Mouse (Mus musculus): ENCODE measurements around the gene Kcnc3.

Kcnc3 gene

GRCm38 (mm10) chr7:44596996-44597538 is 6.6 kb downstream of the Kcnc3 start:
- DNase-seq (ENCODE audit: low spot score) = no peak

DNA sequence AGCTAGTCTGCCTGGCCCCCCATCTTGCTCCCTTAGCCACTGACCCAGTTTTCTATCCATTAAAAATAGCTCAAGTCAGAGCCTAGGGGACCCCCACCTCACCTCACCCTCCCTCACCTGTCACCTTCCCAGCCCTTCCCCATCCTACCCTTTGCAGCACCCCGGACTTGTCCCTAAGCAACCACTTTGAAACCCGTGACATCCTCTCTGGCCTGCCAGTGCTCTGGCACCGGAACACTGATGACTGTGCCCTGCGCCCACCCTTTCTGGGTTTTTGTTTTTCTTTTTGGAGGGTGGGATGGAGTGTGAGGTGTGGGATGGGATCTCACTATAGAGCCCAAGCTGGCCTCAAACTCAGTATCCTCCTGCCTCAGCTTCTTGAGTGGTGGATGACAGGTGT is 7.2 kb downstream of the Kcnc3 start:
- DNase-seq (ENCODE audit: low spot score) = no peak

GRCm38 (mm10) chr7:44598336-44598735 is 7.9 kb downstream of the Kcnc3 start:
- DNase-seq (ENCODE audit: low spot score) = no peak

DNA sequence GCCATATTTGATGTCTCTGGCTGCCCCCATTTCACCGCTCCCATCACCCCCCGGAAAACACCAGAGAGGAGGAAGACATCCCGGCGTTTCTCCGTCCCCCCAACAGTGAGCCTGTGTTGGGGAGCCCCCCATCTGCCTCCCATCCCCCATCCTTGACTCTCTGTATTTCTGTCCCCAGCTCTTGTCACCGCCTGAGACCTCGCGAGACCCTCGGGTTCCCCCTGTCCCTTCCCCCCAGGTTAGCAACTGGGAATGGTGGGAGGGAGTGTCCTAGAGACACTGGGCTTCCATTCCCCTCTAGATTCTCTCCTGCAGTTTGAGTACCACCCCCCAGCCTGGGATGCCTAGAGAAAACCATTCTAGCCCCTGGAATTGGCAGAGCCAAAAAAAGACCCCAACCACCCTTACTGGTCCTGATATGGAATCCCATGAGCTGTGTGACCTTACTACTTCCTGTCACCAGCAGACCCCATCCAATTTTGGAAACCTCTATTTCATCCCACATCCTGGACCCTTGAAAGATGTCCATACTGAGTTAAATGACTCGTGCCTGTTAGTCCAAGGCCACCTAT is 10.3 kb downstream of the Kcnc3 start:
- DNase-seq (ENCODE audit: low spot score) = no peak

DNA sequence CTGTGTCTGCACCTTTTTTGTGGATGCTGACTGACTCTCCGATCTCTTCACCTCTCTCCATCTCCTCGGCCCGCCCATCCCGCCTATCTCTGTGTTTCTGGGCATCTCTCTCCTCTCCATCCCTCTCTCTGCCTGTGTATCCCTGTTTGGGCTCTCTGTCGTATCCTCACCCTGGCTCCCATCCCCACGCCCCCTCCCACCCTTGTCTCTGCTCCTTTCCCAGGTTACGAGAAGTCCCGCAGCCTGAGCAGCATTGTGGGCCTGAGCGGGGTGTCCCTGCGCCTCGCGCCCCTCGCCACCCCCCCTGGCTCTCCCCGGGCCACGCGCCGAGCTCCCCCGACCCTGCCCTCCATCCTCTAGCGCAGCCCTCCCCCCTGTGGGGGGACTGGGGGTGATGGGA is 11.2 kb downstream of the Kcnc3 start:
- DNase-seq (ENCODE audit: low spot score) = no peak

DNA sequence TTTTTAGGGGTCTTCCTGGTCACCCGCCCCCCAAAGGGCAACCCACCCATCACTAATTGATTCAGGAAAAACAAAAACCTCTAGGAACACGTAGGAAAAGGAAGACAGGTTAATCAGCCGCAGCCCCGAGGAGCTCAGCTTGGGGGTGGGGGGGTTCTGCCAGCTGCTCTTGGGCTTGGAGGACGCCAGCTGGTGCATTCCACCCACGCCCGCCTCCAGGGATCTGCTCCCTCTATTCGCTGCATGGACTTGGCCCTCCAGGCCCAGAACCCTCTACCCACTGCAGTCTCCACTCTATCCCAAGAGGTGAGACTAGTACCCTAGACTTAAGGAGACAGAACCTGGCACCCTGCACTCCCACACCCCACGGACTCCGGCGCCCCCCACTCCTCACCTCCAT is 12.0 kb downstream of the Kcnc3 start:
- DNase-seq (ENCODE audit: low spot score) = no peak

DNA sequence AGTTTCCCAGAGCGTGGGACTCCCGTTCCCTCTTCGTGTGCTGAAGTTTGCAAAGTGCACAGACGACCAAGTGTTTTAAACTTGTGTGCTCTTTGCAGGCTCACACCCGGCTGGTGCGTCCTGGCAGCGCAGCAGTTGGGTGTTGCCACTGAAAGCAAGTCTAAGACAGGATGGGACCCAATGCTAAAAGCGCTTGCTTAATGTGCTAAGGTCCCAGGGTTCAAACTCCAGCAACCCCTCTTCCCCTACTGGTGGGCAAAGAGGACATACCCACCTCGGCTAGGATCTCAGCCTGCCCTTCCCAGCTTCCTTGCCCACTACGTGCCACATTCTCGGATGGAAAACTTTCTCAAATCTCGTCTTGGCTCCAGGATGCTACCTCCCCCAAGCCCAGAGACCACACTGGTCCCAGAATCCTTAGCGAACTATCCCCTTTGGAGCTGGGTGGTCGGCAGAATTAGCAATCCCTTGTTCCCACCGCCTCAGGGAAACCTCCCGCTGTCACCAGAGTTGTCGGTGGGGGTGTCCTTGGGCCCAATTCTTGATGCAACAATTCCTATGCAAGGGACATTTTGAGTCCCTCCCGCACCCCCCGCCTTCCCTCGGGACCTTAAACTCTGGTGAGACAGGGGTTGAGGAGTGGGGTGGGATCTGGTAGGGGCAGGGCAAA is 12.9 kb downstream of the Kcnc3 start:
- DNase-seq (ENCODE audit: low spot score) = no peak

GRCm38 (mm10) chr7:44604139-44604606 is 13.7 kb downstream of the Kcnc3 start:
- no peak for DNase-seq (ENCODE audit: low spot score)

DNA sequence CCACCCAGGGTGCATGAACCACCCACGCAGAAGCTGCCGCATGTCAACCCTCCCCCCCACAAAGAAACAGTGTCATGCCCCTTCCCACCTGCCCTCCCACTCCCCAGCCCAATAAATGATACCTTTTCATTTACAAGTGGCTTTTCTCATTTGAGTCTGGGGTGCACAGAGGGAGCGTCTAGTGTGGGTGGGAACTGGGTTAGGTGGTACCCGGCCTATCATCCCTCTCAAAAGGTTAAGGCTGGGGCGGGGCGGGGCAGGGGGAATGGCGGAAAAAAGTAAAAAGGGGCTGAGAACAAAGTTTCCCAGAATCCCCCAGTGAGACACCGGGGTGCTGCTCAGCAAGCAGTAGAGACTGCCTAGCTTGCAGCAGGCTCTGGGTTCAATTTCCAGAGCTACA is 14.2 kb downstream of the Kcnc3 start:
- DNase-seq (ENCODE audit: low spot score) = no peak

DNA sequence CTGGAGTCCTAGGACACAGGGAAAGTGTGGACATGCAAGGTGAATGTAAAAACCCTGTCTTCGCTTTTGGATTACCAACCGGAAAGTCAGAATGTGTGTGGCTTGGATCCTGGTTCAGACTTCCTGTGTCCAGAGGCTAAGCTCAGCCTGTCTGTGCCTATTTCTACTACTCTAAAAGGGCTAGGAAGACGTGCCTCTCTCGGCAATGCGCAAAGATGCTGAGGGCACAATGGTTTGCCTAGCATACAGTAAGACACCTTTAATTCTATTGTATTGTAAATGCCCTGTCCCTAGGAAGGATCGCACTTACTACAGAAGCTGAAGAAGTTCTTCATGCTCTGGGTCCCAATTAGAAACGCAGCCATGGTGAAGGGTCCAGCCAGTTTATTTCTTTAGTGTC is 15.0 kb downstream of the Kcnc3 start:
- DNase-seq (ENCODE audit: low spot score) = no peak

GRCm38 (mm10) chr7:44606171-44606901 is 15.9 kb downstream of the Kcnc3 start:
- DNase-seq (ENCODE audit: low spot score) = no peak

GRCm38 (mm10) chr7:44612192-44612591 is 21.7 kb downstream of the Kcnc3 start:
- DNase-seq (ENCODE audit: low spot score) = no peak

- no peak for DNase-seq (ENCODE audit: low spot score)
Measured at GRCm38 (mm10) chr7:44614041-44614688, 23.7 kb downstream of the Kcnc3 start.

- DNase-seq (ENCODE audit: low spot score) = no peak
Measured at GRCm38 (mm10) chr7:44615309-44615708, 24.8 kb downstream of the Kcnc3 start.

DNA sequence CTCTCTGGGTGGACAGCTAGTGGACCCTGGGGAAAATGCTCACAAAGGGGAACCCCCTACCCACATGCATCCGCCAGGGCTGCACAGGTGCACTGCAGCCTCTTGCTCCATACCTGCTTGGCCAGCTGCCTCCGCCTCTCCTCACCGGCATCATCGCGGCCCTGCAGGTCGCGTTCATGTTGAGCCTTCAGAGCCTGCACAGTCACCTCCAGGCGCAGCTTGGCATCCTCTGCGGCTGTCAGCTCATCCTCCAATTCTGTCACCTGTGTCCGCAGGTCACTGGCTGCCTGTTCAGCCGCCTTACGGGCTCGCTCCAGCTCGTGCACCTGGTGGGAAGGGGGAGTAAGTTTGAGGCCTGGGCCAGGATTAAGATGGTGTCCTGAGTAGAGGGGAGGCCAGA is 25.5 kb downstream of the Kcnc3 start:
- DNase-seq (ENCODE audit: low spot score) = no peak

DNA sequence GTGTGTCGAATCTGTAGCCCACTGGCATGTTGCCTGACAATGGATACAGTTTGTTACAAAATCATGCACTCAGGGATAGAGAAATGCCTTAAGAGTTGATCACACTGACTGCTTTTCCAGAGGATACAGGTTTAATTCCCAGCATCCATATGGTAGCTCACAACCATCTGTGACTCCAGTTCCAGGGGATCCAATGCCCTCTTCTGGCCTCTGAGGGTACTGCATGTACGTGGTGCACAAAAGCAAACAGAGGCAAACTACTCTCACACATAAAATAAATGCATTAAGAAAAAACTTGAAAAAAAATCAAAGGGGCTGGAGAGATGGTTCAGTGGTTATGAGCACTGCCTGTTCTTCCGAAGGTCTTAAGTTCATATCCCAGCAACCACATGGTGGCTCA is 26.6 kb downstream of the Kcnc3 start:
- DNase-seq (ENCODE audit: low spot score) = no peak

GRCm38 (mm10) chr7:44623714-44624542 is 33.5 kb downstream of the Kcnc3 start:
- DNase-seq (ENCODE audit: low spot score) = no peak

GRCm38 (mm10) chr7:44624543-44624826 is 34.0 kb downstream of the Kcnc3 start:
- DNase-seq (ENCODE audit: low spot score) = no peak

- DNase-seq (ENCODE audit: low spot score) = no peak
Measured at GRCm38 (mm10) chr7:44624828-44625227, 34.4 kb downstream of the Kcnc3 start.

GRCm38 (mm10) chr7:44625241-44626067 is 35.0 kb downstream of the Kcnc3 start:
- DNase-seq (ENCODE audit: low spot score) = no peak

DNA sequence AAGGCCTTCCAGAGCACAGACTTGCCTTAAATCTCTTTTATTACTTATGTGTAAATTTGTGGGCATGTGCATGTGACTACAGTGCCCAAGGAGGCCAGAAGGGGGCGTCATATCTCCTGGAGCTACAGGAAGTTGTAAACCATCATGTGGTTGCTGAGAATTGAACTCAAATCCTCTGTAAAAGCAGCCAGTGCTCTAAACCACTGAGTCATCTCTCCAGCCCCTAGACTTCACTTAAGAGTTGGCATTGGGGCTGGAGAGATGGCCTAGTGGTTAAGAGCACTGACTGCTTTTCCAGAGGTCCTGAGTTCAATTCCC is 35.6 kb downstream of the Kcnc3 start:
- DNase-seq (ENCODE audit: low spot score) = no peak

Measured in T-cell, adult 2 months (primary cell).